Mouse (Mus musculus) embryonic facial prominence, embryonic 15.5 days (tissue): ENCODE measurements around the gene Aip. TPM values are rescaled to one million over a fixed set of nuclear protein-coding genes. Genes with fewer than 3 reads are reported as not detected.
"Not testable (repeated sequence)": the region's sequence is repeated elsewhere in the genome, so short reads cannot be mapped to it uniquely, and the experiment has no call there.

Experiments used
- ATAC-seq: fragments of 200-750 bp; cut with Nextera tagmentation; 2 replicates; pipeline ENCODE4 v1.8.0; 2017; ENCODE audit warnings: low read depth, moderate TSS enrichment; ENCODE audit not compliant: insufficient number of reproducible peaks, low FRiP score, low TSS enrichment
- H3K27ac ChIP-seq: fragments of 300-500 bp; sonication (generic); replicated peaks from 2 replicates; pipeline ENCODE4 v1.5.1; 2015; ENCODE audit warnings: mild to moderate bottlenecking, inconsistent platforms
- H3K27me3 ChIP-seq: fragments of 300-500 bp; sonication (generic); 2 replicates; pipeline ENCODE4 v1.6.1; 2015; ENCODE audit warnings: inconsistent platforms
- H3K36me3 ChIP-seq: fragments of 300-500 bp; sonication (generic); 2 replicates; pipeline ENCODE4 v1.6.1; 2015; ENCODE audit warnings: mild to moderate bottlenecking, inconsistent platforms
- H3K4me1 ChIP-seq: fragments of 300-500 bp; sonication (generic); 2 replicates; pipeline ENCODE4 v1.6.1; 2015; ENCODE audit warnings: inconsistent platforms
- H3K4me2 ChIP-seq: fragments of 300-500 bp; sonication (generic); replicated peaks from 2 replicates; pipeline ENCODE4 v1.6.1; 2015; ENCODE audit warnings: mild to moderate bottlenecking, inconsistent platforms
- H3K4me3 ChIP-seq: fragments of 300-500 bp; sonication (generic); replicated peaks from 2 replicates; pipeline ENCODE4 v1.5.1; 2015; ENCODE audit warnings: mild to moderate bottlenecking, inconsistent platforms
- H3K9ac ChIP-seq: fragments of 300-500 bp; sonication (generic); 2 replicates; pipeline ENCODE4 v1.6.1; 2015; ENCODE audit warnings: inconsistent platforms
- H3K9me3 ChIP-seq: fragments of 300-500 bp; sonication (generic); replicated peaks from 2 replicates; pipeline ENCODE4 v1.6.1; 2016; ENCODE audit warnings: inconsistent platforms
- WGBS: fragments of 180-500 bp; shearing (Covaris S2); methylation state at CpG from one replicate; pipeline ENCODE4 v1.1.7; 2015; 5-methylcytosine and 5-hydroxymethylcytosine counted together
- polyA plus RNA-seq: library from polyadenylated mRNA; unstranded; fragments of >200 nt; fragmentation: Nextera tagmentation; extraction: Ambion mirVana; gene quantifications from 2 replicates; pipeline ENCODE4 v1.2.1, GENCODE M21; 2015

The Aip gene
- polyA plus RNA-seq, 1 experiment from 2014 or later, result 98.5 TPM

- ATAC-seq, result no peak
- Histone ChIP-seq H3K27me3 (no peaks in the 10 kb centered on the region), H3K9ac (no peak within 1 kb of the TSS), H3K4me2 (no peak within 1 kb of the TSS), H3K27ac (no peak within 1 kb of the TSS), H3K9me3 (no peaks in the 10 kb centered on the region), H3K4me1 (peaks cover 6% of the 10 kb centered on the region), H3K4me3 (no peak within 1 kb of the TSS), H3K36me3 (no peaks in the 10 kb centered on the region)
- 70% methylated on average over 7 of the region's 7 CpGs for WGBS
Observed at GRCm38 (mm10) chr19:4143759-4144268, 18.2 kb upstream of the Aip start, which contains the start of gene Cabp4. Gene Cabp4, minus strand, starts transcription at chr19:4144033.

GRCm38 (mm10) chr19:4142416-4143173, 16.9 kb upstream of the Aip start:
- Histone ChIP-seq H3K36me3 (no peaks in the 10 kb centered on the region), H3K27ac (no peak overlapping the region), H3K9ac (no peak overlapping the region), H3K4me2 (no peak overlapping the region), H3K4me1 (no peaks in the 10 kb centered on the region), H3K9me3 (no peaks in the 10 kb centered on the region), H3K4me3 (no peak overlapping the region), H3K27me3 (no peaks in the 10 kb centered on the region)
- no peak for ATAC-seq
- WGBS, result 86% methylated on average over 18 of the region's 18 CpGs

GRCm38 (mm10) chr19:4140147-4140546, 14.5 kb upstream of the Aip start:
- no peak overlapping the region for H3K4me3 ChIP-seq
- no peaks in the 10 kb centered on the region for H3K36me3 ChIP-seq
- no peaks in the 10 kb centered on the region for H3K9me3 ChIP-seq
- no peak overlapping the region for H3K4me2 ChIP-seq
- no peak overlapping the region for H3K9ac ChIP-seq
- 79% methylated on average over 6 of the region's 6 CpGs for WGBS
- H3K4me1 ChIP-seq, result no peaks in the 10 kb centered on the region
- H3K27ac ChIP-seq, result no peak overlapping the region
- ATAC-seq, result no peak
- H3K27me3 ChIP-seq, result no peaks in the 10 kb centered on the region

GRCm38 (mm10) chr19:4139446-4139845, 13.8 kb upstream of the Aip start, which contains the start of gene Gpr152:
Gene Gpr152, plus strand, starts transcription at chr19:4139787.
- Histone ChIP-seq H3K4me3 (no peak within 1 kb of the TSS), H3K27ac (no peak within 1 kb of the TSS), H3K36me3 (no peaks in the 10 kb centered on the region), H3K4me2 (no peak within 1 kb of the TSS), H3K9ac (no peak within 1 kb of the TSS), H3K9me3 (no peaks in the 10 kb centered on the region), H3K27me3 (no peaks in the 10 kb centered on the region), H3K4me1 (no peaks in the 10 kb centered on the region)
- no peak for ATAC-seq
- 75% methylated on average over 2 of the region's 2 CpGs for WGBS

GRCm38 (mm10) chr19:4137913-4138312, 12.3 kb upstream of the Aip start:
- no peak for ATAC-seq
- Histone ChIP-seq H3K9me3 (no peaks in the 10 kb centered on the region), H3K9ac (no peak overlapping the region), H3K4me2 (no peak overlapping the region), H3K27me3 (no peaks in the 10 kb centered on the region), H3K4me1 (no peaks in the 10 kb centered on the region), H3K27ac (no peak overlapping the region), H3K36me3 (peaks cover under 1% of the 10 kb centered on the region; the same call in 1 of the 2 replicates), H3K4me3 (no peak overlapping the region)
- 84% methylated on average over 5 of the region's 5 CpGs for WGBS

- Histone ChIP-seq H3K4me1 (no peaks in the 10 kb centered on the region), H3K9me3 (no peaks in the 10 kb centered on the region), H3K9ac (no peak overlapping the region), H3K27ac (no peak overlapping the region), H3K4me3 (no peak overlapping the region), H3K4me2 (no peak overlapping the region), H3K36me3 (peaks cover 15% of the 10 kb centered on the region), H3K27me3 (no peaks in the 10 kb centered on the region)
- no peak for ATAC-seq
- 78% methylated on average over 5 of the region's 5 CpGs for WGBS
Observed at GRCm38 (mm10) chr19:4136463-4136862, 10.8 kb upstream of the Aip start.

- not testable (repeated sequence) for H3K4me1 ChIP-seq, H3K4me3 ChIP-seq, ATAC-seq
Observed at GRCm38 (mm10) chr19:4135963-4136345, 10.3 kb upstream of the Aip start.

GRCm38 (mm10) chr19:4135229-4135962, 9.7 kb upstream of the Aip start:
- WGBS, result 77% methylated on average over 6 of the region's 6 CpGs
- H3K36me3 ChIP-seq, result peaks cover 22% of the 10 kb centered on the region
- not testable (repeated sequence) for H3K4me3 ChIP-seq, H3K27me3 ChIP-seq, H3K9ac ChIP-seq, H3K27ac ChIP-seq, H3K4me2 ChIP-seq, H3K4me1 ChIP-seq, H3K9me3 ChIP-seq, ATAC-seq

More at GRCm38 (mm10) chr19:4135963-4136345, 10.3 kb upstream of the Aip start:
- not testable (repeated sequence) for H3K27me3 ChIP-seq, H3K4me2 ChIP-seq, H3K9me3 ChIP-seq, H3K27ac ChIP-seq, H3K9ac ChIP-seq
- 12% methylated on average over 8 of the region's 8 CpGs for WGBS
- peaks cover 20% of the 10 kb centered on the region for H3K36me3 ChIP-seq

- no peak for ATAC-seq
- peaks cover 31% of the 10 kb centered on the region for H3K36me3 ChIP-seq
- no peak overlapping the region for H3K9ac ChIP-seq
- no peaks in the 10 kb centered on the region for H3K4me1 ChIP-seq
- no peak overlapping the region for H3K27ac ChIP-seq
- no peak overlapping the region for H3K4me2 ChIP-seq
- 84% methylated on average over 4 of the region's 4 CpGs for WGBS
- no peak overlapping the region for H3K4me3 ChIP-seq
- no peaks in the 10 kb centered on the region for H3K27me3 ChIP-seq
- H3K9me3 ChIP-seq, result no peaks in the 10 kb centered on the region
Observed at GRCm38 (mm10) chr19:4134354-4134753, 8.7 kb upstream of the Aip start.

GRCm38 (mm10) chr19:4131768-4132167, 6.1 kb upstream of the Aip start:
- H3K4me1 ChIP-seq, result peaks cover 10% of the 10 kb centered on the region
- H3K27me3 ChIP-seq, result no peaks in the 10 kb centered on the region
- ATAC-seq, result no peak
- peaks cover 44% of the 10 kb centered on the region for H3K36me3 ChIP-seq
- H3K4me2 ChIP-seq, result no peak overlapping the region
- H3K4me3 ChIP-seq, result no peak overlapping the region
- H3K27ac ChIP-seq, result no peak overlapping the region
- no peaks in the 10 kb centered on the region for H3K9me3 ChIP-seq
- 84% methylated on average over 2 of the region's 2 CpGs for WGBS
- no peak overlapping the region for H3K9ac ChIP-seq

GRCm38 (mm10) chr19:4131075-4131474, 5.4 kb upstream of the Aip start:
- Histone ChIP-seq H3K4me2 (no peak overlapping the region), H3K36me3 (peaks cover 44% of the 10 kb centered on the region)
- 86% methylated on average over 5 of the region's 5 CpGs for WGBS

More at GRCm38 (mm10) chr19:4131075-4131474, 5.4 kb upstream of the Aip start:
- no peak for ATAC-seq
- Histone ChIP-seq H3K4me3 (no peak overlapping the region), H3K9me3 (no peaks in the 10 kb centered on the region), H3K4me1 (peaks cover 15% of the 10 kb centered on the region), H3K9ac (no peak overlapping the region), H3K27me3 (no peaks in the 10 kb centered on the region), H3K27ac (no peak overlapping the region)
